Mouse (Mus musculus): ENCODE measurements around the gene Slc25a11.

GRCm38 (mm10) chr11:70654198-70654922 is 7.1 kb upstream of the Slc25a11 start, which contains the start of gene Pfn1:
- TF ChIP-seq CTCF (IDR thresholded peaks at IDR 0.05; ENCODE audit: low read depth, low read length) (no peak), TAL1 (conservative IDR thresholded peaks at IDR 0.05; ENCODE audit: low read depth, low read length) (no peak), GATA1 (IDR thresholded peaks at IDR 0.05; ENCODE audit: borderline replicate concordance, low read length) (no peak)

Data from G1E (cell line).